Mouse (Mus musculus) heart, adult 9 months (tissue): ENCODE results near the gene Tomm22.
"Not testable (repeated sequence)": the region's sequence is repeated elsewhere in the genome, so short reads cannot be mapped to it uniquely, and the experiment has no call there.

Experiments
- DNase-seq, 2 experiments: peaks; one replicate each; pipeline ENCODE4 v3.0.0; 2022; ENCODE audit warnings: low spot score in 2 of 2

Gene Tomm22

GRCm38 (mm10) chr15:79670249-79670971 is at the start of gene Tomm22:
Tomm22 (plus strand) TSS chr15:79670861.
- peak; percentile 86 to 90 for DNase-seq

DNA sequence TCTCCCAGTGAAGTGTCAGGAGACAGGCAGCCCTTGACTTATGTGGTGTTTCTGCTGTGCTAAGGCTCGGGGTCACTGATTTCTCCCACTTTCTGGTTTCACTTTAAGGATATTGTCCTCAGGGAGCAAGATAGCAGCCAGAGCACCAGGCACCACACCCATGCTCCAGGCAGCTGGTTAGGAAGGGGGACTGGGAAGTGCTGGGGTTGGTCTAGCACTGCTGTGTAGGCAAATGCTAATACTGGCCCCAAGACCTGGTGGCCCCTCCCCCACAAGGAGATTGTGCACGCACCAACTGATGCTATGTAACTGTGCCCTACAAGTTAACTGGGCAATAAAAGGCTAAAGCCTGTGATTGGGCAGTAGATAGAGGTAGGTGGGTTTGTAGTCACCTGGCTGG is 40.2 kb upstream of the Tomm22 start:
- no peak for DNase-seq

DNA sequence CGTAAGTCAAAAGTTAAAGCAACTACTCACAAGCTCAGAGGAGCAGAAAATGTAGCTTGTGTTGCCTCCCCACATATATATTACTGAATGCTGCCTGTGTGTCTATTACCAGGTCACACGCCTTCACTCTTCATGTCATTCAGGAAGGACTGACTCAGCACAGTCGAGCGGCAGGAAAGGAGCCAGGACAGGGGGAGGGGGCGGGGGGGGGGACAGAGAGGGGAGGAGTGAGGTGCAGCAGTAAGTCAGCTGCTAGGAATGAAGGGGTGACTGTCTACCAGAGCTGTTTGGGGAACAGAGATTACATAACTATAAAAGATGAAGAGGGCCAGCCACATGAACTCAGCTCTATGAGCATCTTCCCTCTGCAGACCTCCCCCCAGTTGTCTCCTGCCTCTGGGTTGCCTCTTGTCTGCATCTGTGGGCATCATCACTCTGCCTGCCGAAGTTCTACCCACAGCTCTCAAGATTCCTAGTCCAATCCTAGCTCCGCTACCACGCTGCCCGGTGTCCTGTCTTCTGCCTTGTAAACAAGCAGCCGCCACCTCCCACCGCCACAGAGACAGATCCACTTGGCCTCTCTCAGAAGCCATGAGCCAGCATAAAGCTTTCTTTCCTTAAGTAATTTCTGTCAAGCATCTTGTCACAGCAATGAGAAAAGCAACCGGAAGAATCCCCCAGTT is 29.4 kb upstream of the Tomm22 start:
- DNase-seq = no peak

DNA sequence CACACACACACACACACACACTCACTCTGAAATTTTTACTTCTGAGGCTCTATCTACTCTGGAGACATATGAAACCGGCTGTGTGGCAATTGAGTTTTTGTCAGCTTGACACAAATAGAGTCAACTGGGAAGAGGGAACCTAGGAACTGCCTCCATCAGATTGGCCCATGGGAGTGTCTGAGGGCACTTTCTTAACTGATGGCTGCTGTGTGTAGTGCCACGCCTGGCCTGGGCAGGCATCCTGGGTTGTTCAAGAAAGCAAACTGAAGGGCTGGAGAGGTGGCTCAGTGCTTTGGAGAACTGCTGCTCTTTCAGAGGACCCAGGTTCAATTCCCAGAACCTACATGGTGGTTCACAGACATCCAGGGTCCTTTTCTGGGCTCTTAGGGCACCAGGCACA is 25.2 kb upstream of the Tomm22 start:
- DNase-seq = no peak

GRCm38 (mm10) chr15:79648130-79648529 is 22.5 kb upstream of the Tomm22 start:
- DNase-seq = no peak

GRCm38 (mm10) chr15:79650569-79650968 is 20.1 kb upstream of the Tomm22 start:
- DNase-seq = no peak

DNA sequence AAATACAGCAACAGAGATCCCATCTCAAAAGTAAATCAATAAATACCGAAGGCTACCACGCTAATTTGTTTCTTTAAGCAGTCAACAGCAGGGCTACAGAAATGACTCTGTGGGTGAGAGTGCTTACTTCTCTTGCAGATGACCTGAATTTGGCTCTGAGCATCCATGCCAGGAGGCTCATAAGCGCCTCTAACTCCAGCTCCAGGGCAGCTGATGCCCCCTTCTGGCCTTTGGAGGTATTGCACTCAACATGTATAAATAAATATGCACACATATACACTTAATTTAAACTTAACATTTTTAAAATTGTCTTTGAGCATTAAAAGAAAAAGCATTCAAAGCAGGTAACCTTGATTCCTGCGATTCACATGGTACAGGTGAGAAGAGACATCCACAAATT is 19.2 kb upstream of the Tomm22 start:
- no peak for DNase-seq

GRCm38 (mm10) chr15:79656451-79656850 is 14.2 kb upstream of the Tomm22 start:
- DNase-seq = no peak

GRCm38 (mm10) chr15:79657837-79658530 is 12.7 kb upstream of the Tomm22 start:
- peak; percentile 60 to 81 for DNase-seq

- peak; percentile 93 to 94 for DNase-seq
Measured at GRCm38 (mm10) chr15:79658531-79659375, 11.9 kb upstream of the Tomm22 start, which contains the start of the genes Fam227a and Cby1. Fam227a (minus strand) TSS chr15:79658956. Cby1 (plus strand) TSS chr15:79659199.

- no peak for DNase-seq
Measured at GRCm38 (mm10) chr15:79661852-79662251, 8.8 kb upstream of the Tomm22 start.

DNA sequence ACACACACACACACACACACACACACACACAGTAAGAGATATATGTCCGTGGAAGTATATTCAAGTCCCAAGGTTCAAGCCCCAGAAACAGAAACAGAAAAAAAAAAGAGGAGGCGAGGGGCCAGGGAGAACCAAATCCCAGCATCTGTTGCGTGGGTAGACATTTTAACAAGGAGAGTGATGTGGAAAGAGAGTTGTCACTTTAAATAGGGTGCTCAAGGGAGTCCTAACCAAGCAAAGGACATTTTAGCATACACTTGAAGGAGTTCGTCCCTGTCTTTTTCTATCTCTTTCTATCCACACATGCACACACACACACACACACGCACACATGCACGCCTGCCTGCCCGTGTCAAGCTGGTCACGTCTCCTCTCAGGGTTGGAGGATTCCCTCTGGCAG is 6.0 kb upstream of the Tomm22 start:
- DNase-seq = no peak

DNA sequence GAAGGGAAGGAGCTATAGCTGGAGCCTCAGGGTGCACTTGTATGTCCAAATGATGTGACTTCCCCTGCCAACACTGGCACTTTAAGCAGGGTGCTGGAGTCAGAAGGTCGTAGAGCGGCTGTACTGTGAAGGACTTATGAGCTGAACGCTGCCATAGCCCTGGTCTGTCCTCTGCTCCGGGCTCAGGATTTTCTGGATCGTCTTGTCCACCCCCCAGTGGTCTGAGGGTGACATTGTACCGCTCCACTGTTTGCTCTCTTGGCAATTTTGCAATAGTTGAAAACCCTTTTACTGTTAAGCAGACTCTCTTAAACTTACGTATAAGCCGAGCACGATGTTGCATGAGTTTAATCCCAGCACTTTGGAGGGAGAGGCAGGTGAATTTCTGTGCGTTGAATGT is 1.5 kb upstream of the Tomm22 start:
- DNase-seq = no peak

DNA sequence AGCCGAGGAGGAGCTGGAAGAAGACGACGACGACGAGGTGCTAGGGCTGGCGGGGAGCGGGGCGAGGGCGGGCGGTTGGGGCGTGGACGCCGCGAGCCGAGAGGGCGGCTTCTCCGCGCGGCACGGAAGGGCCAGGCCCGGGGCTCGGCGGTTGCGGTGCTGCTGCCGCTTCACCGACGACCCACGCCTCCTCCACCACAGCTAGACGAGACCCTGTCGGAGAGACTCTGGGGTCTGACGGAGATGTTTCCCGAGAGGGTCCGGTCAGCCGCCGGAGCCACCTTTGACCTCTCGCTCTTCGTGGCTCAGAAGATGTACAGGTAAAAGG is 275 bp downstream of the Tomm22 start:
- DNase-seq = no peak

DNA sequence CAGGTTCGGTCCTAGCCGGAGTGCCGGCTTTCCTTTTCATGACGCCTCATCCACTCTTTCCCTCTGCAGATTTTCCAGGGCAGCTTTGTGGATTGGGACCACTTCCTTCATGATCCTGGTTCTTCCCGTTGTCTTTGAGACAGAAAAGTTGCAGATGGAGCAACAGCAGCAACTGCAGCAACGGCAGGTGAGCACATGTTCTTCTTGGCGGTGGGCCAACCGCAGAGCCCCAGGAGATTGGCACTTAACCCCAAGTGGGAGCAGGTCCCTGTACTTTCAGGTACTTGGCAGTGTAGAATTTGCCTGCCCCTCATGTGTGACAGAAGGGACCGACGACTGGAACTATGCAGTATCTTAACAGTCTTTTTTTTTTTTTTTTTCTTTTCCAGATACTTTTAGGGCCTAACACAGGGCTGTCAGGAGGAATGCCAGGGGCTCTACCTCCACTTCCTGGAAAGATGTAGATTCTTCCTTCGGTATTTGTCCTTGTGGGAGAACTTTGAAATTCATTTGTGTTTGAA is 1.2 kb downstream of the Tomm22 start:
- DNase-seq = not testable (repeated sequence)

DNA sequence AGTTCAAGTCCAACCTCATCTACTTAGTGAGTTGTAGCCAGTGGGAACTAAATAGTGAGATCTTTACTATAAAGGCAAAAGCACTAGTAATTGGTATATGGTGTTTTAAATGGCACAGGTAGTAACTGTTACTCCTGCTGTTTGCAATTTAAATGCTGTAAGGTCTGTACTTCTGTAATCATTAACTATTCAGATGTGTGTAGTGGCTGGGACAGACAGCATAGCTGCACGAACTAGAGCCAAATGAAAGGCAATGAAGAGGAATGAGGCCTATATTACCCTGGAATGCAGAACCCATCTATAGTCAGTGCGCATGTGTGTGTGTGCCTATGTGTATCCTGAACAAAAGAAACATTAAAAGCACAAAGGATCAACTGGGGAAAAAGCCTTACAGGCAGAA is 7.3 kb downstream of the Tomm22 start:
- DNase-seq = no peak

DNA sequence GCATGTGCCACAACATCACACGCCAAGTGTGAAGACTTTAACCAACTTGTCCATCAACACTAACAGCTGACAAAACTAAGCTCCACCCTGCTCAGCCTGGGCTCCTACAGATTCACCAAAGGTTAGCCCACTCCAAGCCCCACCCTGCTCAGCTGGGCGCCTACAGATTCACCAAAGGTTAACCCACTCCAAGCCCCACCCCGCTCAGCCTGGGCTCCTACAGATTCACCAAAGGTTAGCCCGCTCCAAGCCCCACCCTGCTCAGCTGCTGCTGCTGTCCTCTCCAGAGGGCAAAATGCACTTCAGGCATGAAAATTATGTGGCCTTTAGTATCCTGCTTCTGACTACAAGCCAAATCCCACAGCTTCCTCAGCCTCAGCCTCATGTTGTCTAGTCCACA is 11.3 kb downstream of the Tomm22 start:
- no peak for DNase-seq

GRCm38 (mm10) chr15:79683146-79683545 is 12.5 kb downstream of the Tomm22 start:
- no peak for DNase-seq

DNA sequence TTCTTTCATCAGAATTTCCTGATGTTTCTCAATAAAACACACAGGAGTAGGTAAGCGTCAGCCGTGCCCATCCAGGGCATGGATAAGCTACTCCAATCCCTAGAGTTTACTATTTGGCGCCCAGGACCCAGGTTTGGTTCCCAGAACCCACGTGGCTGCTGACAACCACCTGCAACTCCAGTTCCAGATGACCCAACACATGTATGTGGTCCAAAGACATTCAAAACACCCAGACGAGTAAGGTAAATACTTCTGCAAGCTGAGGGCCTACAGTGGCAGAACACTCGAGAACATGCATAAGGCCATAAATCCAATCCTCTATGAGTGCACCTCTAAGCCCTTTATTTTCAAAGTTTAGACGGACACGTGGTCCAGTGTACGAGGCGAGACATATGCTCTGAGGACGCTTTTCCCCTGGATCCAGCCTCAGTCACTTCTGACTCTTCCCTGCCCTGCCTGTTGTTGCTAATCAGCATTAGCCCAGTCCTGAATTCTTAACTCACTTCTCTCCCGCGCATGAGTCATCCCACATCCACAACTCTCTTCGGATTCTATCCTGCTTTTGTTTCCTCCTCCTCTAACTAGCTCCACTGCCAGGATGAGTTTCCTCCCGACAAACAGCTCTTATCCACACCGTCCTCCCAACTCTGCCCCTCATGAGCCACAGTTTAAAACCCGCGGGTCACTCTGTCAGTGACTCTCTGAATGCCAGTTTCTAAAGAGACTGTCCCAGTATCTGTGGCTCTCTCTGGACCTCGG is 13.2 kb downstream of the Tomm22 start:
- no peak for DNase-seq

DNA sequence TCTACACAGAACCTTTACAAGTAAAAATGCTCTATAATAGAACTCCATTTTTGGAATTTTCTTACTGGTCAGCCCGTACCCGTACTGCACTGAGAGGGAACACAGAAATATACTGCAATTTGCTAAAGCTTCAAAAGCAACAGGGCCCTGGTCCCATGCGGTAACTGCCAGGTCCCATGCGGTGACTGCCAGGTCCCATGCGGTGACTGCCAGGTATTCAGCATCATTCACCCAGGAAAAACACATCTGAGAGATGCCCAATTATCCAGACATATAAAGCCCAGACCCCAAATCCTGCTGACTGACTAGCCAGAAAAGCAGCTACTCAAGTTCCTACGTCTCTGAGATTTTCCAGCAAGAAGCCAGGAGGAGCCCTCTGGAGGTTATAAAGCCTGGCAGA is 14.0 kb downstream of the Tomm22 start:
- no peak for DNase-seq

GRCm38 (mm10) chr15:79685141-79685641 is 14.5 kb downstream of the Tomm22 start:
- DNase-seq = no peak
